Mouse (Mus musculus): ENCODE measurements around the gene Eva1a.

GRCm38 (mm10) chr6:82029611-82030510 lies 11.0 kb upstream of the Eva1a start:
- TF ChIP-seq CTCF (IDR thresholded peaks at IDR 0.05; ENCODE audit: extremely low read depth, insufficient read depth, low read length) (no peak), POLR2A (IDR thresholded peaks at IDR 0.05; ENCODE audit: extremely low read depth, insufficient read depth, low read length) (no peak)

Measured in cortical plate, adult 2 months (tissue).